Mouse (Mus musculus) bone marrow macrophage, adult 2 months (primary cell): ENCODE results near the gene Dennd1a. TPM values are rescaled to one million over a fixed set of nuclear protein-coding genes. Genes with fewer than 3 reads are reported as not detected.

Experiments used
- H3K27ac ChIP-seq: 2 replicates; pipeline ENCODE4 v1.5.1; 2012; ENCODE audit warnings: low read depth, low read length; ENCODE audit not compliant: insufficient read depth
- H3K4me1 ChIP-seq: 2 replicates; pipeline ENCODE4 v1.6.1; 2012; ENCODE audit warnings: low read length; ENCODE audit not compliant: control insufficient read depth, insufficient read depth
- H3K4me3 ChIP-seq: 2 replicates; pipeline ENCODE4 v1.5.1; 2012; ENCODE audit warnings: mild to moderate bottlenecking, low read length, moderate library complexity; ENCODE audit not compliant: insufficient read depth
- CTCF ChIP-seq: IDR thresholded peaks from 2 replicates; pipeline ENCODE4 v1.5.1; 2012; ENCODE audit warnings: low read depth, mild to moderate bottlenecking, low read length, moderate library complexity
- POLR2A ChIP-seq: IDR thresholded peaks from 2 replicates; pipeline ENCODE4 v1.6.1; 2012; ENCODE audit warnings: mild to moderate bottlenecking, low read depth, low read length, borderline replicate concordance
- polyA plus RNA-seq: library from polyadenylated mRNA; stranded (reverse); fragments of >200 nt; gene quantifications from 2 replicates; pipeline ENCODE4 v1.2.4, GENCODE M21; 2012; ENCODE audit not compliant: missing spikeins, insufficient read depth, insufficient read length

The Dennd1a gene
- polyA plus RNA-seq, 1 experiment, result 73.7 TPM

DNA sequence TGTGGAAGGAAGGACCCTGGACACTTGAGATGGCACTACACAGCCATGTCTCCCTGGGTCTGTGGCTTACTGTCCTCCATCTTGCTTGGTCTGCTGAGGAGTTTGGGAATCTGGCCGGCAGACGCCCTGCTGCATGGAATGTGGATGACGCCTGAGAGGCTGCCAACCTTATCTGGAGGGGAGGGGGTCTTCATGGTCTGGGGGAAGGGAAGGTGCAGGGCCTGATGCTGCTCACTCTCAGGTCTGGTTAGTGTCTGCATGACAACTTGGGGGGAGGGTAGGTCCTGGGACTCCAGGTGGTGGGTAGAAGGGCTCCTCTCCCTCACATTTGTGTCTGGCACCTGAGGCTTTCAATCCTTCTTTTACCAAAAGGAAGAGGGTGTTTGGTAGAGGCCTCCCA, 505.8 kb downstream of the Dennd1a start:
- Histone ChIP-seq H3K4me1 (no peaks in the 10 kb centered on the region; the same call in 1 of the 2 replicates), H3K27ac (no peak overlapping the region), H3K4me3 (no peak overlapping the region)
- TF ChIP-seq CTCF, result no peak
- TF ChIP-seq POLR2A, result no peak

DNA sequence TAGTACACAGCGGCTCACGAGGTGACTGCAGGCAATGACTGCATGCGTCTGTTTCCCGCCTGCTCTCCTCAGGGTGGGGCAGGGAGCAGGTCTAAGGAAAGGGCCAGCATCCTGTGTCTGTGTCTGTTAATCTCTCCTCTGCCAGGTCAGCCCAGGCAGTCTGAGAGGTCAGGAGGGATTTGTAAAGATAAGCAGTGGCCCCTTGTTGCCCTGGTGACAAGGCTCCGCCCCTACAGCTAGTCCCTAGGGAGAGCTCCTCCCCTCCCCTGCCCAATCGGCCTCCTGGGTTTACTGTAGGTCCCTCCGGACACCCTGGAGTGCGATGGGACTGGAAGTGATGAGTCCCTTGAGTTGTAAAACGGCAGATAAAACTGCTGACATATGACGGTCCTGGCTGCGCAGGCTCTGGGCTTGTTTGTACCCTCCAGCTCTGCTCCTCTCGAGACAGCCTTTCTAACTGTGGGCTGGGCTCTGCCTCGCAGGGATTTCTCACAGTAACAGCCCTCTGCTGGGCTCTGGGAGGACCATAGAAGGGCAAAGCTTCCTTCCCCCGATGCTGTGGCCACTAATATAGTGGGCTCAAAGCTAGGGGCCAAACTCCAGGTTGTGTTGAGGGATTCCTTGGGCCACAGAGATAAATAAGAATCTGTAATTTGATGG, 506.8 kb downstream of the Dennd1a start:
- Histone ChIP-seq H3K27ac (no peak overlapping the region), H3K4me1 (no peaks in the 10 kb centered on the region; the same call in 1 of the 2 replicates), H3K4me3 (peak overlapping the region; percentile 2; the same call in 1 of the 2 replicates)
- TF ChIP-seq POLR2A (no peak), CTCF (no peak)

DNA sequence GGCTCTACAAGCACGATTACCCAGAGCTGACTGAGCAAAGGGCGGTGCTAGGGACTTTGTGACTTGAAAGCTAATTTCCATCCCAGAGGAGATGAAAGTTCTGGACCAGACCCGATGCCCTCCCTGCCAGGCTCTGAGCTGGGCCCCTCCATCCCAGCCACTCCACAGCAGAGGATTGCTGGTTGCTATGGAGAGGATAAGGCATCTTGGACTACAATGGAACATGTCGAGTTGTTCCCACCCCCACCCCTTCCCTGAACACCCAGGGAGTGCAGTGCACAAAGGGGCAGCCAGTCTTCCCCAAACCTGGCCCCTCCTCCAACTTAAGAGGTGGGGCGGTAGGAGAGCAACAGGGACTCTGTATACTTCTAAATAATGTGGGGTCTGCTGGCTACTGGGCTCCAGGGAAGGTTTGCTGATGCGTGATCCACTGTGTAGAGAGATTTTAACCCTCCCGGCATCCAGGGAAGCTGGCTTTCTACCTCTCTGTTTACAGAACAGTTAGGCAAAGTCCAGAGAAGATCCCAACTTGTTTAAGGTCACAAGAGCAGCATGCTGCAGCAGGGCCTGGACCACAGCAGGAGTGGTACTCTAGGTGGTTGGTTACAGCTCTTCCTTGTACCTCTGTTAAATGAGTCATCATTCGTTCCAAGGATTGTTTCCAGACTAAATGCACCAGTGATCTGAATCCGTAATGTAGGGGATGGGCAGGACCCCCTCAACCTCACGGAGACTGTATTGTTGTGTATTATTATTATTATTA, 509.1 kb downstream of the Dennd1a start:
- H3K27ac ChIP-seq, result no peak overlapping the region
- H3K4me1 ChIP-seq, result no peaks in the 10 kb centered on the region; the same call in 1 of the 2 replicates
- no peak for TF ChIP-seq POLR2A
- no peak for TF ChIP-seq CTCF
- no peak overlapping the region for H3K4me3 ChIP-seq

DNA sequence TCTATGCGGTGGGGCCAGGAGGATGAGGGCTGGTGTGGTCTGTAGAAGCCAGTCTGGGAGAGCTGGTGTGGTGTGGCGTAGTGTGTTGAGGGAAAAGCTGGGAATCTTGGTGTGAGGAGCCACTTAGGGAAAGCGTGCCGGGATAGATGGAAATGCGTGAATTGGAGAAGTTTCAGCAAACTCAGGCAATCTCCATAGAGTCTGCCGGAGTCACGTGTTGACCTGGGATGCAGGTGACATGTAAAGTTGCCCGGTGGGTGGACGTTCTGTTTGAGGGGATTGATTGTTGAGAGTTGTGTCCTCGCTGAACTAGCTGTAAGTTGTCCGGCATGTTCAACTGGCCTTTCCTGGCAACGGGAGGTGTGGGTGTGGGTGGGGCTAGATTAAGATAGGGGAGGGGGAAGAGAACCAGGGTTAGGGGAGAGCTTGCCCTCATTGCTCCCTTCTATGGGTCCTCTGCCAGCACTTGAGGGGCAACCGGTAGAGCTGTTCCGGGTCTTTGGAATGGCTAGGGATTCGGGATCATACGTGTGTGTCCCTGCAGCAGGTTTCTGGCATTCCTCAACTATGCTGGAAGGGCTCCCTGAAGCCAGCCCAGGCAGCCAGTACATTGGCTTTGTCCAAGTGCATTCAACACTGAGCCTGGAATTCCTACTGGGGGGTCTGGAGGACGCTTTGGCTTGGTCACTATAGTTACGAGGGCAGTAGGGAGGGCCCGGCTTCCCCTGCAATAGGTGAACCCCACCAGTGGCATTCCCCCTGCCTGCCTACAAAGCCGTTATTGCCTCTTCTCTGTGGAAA, 510.4 kb downstream of the Dennd1a start:
- Histone ChIP-seq H3K27ac (no peak overlapping the region), H3K4me1 (no peaks in the 10 kb centered on the region; the same call in 1 of the 2 replicates), H3K4me3 (no peak overlapping the region)
- TF ChIP-seq CTCF (no peak), POLR2A (no peak)

DNA sequence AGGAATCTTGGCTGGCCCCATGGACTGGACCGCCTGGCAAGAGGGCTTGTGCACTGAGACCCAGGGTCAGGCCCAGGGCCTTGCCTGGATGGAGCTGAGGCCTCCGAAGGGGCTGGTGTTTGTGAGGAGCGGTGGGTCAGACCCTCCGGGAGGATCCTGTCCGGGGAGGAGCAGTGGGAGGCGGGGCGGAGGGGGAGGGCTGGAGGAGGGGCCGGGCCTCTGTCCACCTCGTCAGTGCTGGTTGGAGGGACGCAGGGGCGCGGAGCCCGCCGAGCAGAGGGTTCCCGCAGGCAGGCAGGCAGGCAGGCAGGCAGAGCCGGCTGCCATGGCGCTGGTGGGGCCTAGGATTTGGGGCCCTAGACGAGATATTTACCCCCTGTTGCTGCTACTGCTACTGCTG, 511.2 kb downstream of the Dennd1a start, which contains the start of gene Crb2:
Gene Crb2, plus strand, starts transcription at position 234 of the 400 bp plus-strand sequence.
- Histone ChIP-seq H3K4me1 (no peaks in the 10 kb centered on the region; the same call in 1 of the 2 replicates), H3K4me3 (no peak within 1 kb of the TSS), H3K27ac (no peak within 1 kb of the TSS)
- TF ChIP-seq POLR2A, result no peak

DNA sequence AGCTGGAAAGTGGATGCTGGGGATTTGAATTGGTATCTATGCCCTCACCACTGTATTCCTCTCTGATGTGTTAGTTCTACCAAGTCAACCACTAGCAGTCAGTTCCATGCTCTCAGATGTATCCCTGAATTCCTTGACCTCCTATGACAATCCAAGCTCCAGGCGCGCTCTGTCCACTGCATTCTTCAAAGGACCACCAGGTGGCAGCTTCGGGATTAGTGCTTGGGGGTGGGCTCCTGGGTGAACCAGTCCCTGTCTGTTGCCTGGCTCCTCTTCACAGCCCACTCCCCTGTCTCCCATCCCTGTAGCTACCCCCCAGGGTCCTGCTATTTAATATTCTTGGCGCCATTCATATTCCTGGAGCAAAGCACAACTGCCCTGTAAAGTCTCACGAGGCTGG, 512.6 kb downstream of the Dennd1a start:
- Histone ChIP-seq H3K27ac (no peak overlapping the region), H3K4me1 (no peaks in the 10 kb centered on the region), H3K4me3 (no peak overlapping the region)
- TF ChIP-seq POLR2A, result no peak

DNA sequence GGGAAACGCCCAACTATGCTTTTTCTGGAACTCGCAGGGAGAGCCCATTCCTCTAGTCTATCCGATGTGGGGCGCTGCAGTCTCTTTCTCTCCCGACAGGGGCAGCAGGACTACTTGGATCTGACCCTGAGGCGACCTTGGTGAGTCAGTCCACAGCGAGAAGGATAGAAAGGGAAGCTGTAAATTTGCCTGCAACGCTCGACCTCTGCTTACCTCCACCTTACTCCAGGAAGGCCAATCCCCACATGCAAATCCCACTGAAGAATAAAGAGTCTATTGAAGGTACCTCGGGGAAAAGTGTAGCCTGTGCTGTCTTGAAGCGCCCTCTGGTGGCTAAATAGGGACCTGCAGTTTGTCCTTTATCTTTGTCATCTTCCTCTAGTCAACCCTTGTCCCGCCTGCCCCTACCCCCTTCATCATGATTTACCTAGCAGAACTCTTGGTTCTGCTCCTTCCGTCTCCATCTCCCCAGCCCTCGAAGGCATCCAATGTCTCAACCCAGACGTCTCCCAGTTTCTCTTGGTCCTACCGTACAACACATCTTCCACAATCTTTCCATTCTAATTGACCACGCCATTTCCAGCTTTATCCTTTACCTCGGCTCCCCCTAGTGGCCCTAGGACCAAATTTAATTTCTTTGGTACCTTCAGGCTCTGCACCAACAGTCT, 515.4 kb downstream of the Dennd1a start:
- Histone ChIP-seq H3K4me3 (peak overlapping the region; percentile 34), H3K27ac (no peak overlapping the region), H3K4me1 (no peaks in the 10 kb centered on the region)
- TF ChIP-seq POLR2A (no peak), CTCF (peak; percentile 89)

DNA sequence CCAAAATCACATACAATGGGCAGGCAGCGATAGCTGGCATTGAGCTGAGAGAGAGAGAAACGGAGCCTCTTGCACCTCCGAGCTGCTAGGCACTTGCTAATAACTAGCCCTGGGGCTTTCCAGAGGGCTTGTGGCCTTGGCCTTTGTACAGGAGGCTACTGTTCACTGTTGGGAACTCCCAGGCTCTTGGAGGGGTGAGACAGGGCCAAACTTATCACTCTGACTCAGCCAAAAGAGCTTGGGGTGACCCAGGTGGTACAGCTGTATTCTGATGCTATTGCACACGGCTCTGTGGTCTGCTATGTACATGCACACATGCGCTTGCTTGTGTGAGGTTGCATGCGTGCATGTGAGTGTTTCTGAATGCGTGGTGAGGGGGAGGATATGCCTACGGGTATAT, 517.4 kb downstream of the Dennd1a start:
- Histone ChIP-seq H3K27ac (no peak overlapping the region), H3K4me3 (no peak overlapping the region), H3K4me1 (peaks cover 6% of the 10 kb centered on the region; the same call in 1 of the 2 replicates)
- TF ChIP-seq POLR2A (no peak), CTCF (no peak)

DNA sequence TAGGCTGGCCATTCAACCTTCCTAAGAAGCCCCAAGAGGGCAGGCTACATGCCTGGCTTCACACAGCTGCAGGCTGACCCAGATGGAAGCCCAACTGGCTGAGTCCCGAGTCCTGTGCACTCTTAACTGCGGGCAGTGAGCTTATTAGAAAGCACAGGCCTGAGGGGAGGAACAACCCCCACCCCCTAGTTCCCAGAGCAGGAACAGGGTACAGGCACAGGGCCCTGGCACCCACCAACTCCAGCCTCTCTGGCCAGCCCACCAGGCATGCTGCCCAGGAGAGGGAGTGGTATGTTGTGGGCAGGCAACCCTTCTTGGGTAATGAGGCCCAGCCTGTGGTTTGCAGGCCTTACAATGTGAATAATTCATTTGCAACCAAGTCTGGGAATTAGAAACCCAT, 518.3 kb downstream of the Dennd1a start:
- no peak overlapping the region for H3K27ac ChIP-seq
- H3K4me3 ChIP-seq, result no peak overlapping the region
- TF ChIP-seq CTCF (no peak), POLR2A (no peak)
- peaks cover 6% of the 10 kb centered on the region; the same call in 1 of the 2 replicates for H3K4me1 ChIP-seq
